Mouse (Mus musculus): ENCODE data around the gene Vps33a. TPM values are rescaled to one million over a fixed set of nuclear protein-coding genes. Genes with fewer than 3 reads are reported as not detected.

Gene Vps33a
- polyA plus RNA-seq, 1 experiment, result 49.7 TPM

DNA sequence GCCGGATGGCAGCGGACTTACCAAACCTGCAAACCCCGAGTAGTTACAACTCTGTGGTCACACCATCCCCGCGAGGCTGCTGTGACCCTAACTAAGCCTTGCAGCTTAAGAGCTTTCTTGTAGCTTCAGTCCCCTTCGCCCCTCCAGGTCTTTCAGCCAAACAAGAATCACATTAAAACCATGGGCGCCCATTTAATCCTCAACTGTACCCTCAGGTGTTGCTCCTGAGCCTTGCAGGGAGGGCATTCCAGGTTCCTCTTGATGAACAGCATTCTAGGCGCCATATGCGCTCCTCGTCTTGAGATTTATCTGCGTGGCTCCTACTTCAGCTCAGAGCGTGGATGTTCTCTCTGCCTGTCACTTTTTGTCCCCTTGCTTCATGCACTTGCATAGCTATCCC lies 63.9 kb downstream of the Vps33a start:
- Histone ChIP-seq H3K4me3 (replicated peaks; ENCODE audit: insufficient read depth, low read depth, low read length) (peak overlapping the region; percentile 32), H3K4me1 (ENCODE audit: control insufficient read depth, insufficient read depth, low read length) (no peaks in the 10 kb centered on the region; the same call in 1 of the 2 replicates), H3K27ac (ENCODE audit: insufficient read depth, low read length) (no peak overlapping the region), H3K27me3 (ENCODE audit: control insufficient read depth, insufficient read depth, low read length) (no peaks in the 10 kb centered on the region)
- TF ChIP-seq POLR2A (IDR thresholded peaks at IDR 0.05; ENCODE audit: borderline replicate concordance, insufficient read depth, low read length), result no peak
- no peak for TF ChIP-seq CTCF (IDR thresholded peaks at IDR 0.05; ENCODE audit: borderline replicate concordance, insufficient read depth, low read depth, low read length)
- DNase-seq, result no peak
- 13% methylated on average over 12 of the region's 12 CpGs for WGBS

GRCm38 (mm10) chr5:123507936-123508723 lies 64.7 kb downstream of the Vps33a start:
- DNase-seq, result peak; percentile 61 to 65
- no peak overlapping the region for H3K27ac ChIP-seq (ENCODE audit: insufficient read depth, low read length)
- peak overlapping the region; percentile 50 for H3K4me3 ChIP-seq (replicated peaks; ENCODE audit: insufficient read depth, low read depth, low read length)
- H3K27me3 ChIP-seq (ENCODE audit: control insufficient read depth, insufficient read depth, low read length), result no peaks in the 10 kb centered on the region
- TF ChIP-seq CTCF (IDR thresholded peaks at IDR 0.05; ENCODE audit: borderline replicate concordance, insufficient read depth, low read depth, low read length), result no peak
- TF ChIP-seq POLR2A (IDR thresholded peaks at IDR 0.05; ENCODE audit: borderline replicate concordance, insufficient read depth, low read length), result no peak
- under 1% methylated on average over 59 of the region's 59 CpGs for WGBS
- H3K4me1 ChIP-seq (ENCODE audit: control insufficient read depth, insufficient read depth, low read length), result no peaks in the 10 kb centered on the region; the same call in 1 of the 2 replicates

DNA sequence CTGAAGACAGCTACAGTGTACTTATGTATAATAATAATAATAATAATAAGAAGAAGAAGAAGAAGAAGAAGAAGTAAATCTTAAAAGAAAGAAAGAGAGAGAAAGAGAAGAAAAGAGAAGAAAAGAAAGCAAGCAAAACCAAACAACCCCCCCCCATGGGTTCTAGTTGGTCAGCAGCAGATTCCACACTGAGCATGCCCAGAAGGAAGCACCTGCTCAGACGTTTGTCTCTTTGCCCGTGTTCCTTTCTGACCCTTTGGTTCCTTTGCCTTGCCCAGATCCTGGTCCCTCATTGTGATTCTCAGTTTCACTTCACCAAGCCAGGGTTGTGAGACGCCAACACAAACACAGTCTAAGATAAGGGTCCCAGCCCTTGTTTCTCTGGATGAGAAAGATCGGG lies 70.9 kb downstream of the Vps33a start:
- whole genome bisulfite sequencing, result 84% methylated on average over 4 of the region's 4 CpGs
- H3K4me3 ChIP-seq (replicated peaks; ENCODE audit: insufficient read depth, low read depth, low read length), result no peak overlapping the region
- H3K27me3 ChIP-seq (ENCODE audit: control insufficient read depth, insufficient read depth, low read length), result no peaks in the 10 kb centered on the region
- TF ChIP-seq POLR2A (IDR thresholded peaks at IDR 0.05; ENCODE audit: borderline replicate concordance, insufficient read depth, low read length), result no peak
- no peak for TF ChIP-seq CTCF (IDR thresholded peaks at IDR 0.05; ENCODE audit: borderline replicate concordance, insufficient read depth, low read depth, low read length)
- no peak overlapping the region for H3K27ac ChIP-seq (ENCODE audit: insufficient read depth, low read length)
- no peak for DNase-seq
- peaks cover 6% of the 10 kb centered on the region for H3K4me1 ChIP-seq (ENCODE audit: control insufficient read depth, insufficient read depth, low read length)

DNA sequence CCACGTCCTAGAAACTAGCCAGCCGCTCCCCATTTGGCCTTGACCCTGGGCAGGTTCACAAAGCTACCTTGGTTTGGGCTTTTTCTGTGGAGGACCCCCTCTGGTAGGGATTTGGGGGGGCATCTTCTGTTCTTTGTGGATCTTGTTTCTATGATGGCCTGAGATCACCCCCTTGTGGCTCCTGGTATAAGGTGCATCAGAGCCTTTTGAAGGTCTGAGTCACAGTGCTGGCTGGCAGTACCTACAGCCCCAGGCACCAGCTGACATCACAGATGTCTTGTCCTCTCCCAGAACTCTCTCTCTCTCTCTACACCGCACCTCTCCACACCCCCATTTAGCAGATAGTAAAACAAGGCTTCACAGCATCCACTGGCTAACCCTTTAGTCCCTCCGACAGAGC lies 73.1 kb downstream of the Vps33a start:
- TF ChIP-seq CTCF (IDR thresholded peaks at IDR 0.05; ENCODE audit: borderline replicate concordance, insufficient read depth, low read depth, low read length) (peak; percentile 52; the same call in 1 of the 2 replicates), POLR2A (IDR thresholded peaks at IDR 0.05; ENCODE audit: borderline replicate concordance, insufficient read depth, low read length) (no peak)
- H3K4me3 ChIP-seq (replicated peaks; ENCODE audit: insufficient read depth, low read depth, low read length), result no peak overlapping the region
- no peaks in the 10 kb centered on the region for H3K27me3 ChIP-seq (ENCODE audit: control insufficient read depth, insufficient read depth, low read length)
- H3K27ac ChIP-seq (ENCODE audit: insufficient read depth, low read length), result no peak overlapping the region
- DNase-seq, result peak; percentile 57 to 77
- peaks cover 6% of the 10 kb centered on the region for H3K4me1 ChIP-seq (ENCODE audit: control insufficient read depth, insufficient read depth, low read length)
- WGBS, result 34% methylated on average over 4 of the region's 4 CpGs

- WGBS, result 74% methylated on average over 9 of the region's 9 CpGs
- no peaks in the 10 kb centered on the region; the same call in 1 of the 2 replicates for H3K4me1 ChIP-seq (ENCODE audit: control insufficient read depth, insufficient read depth, low read length)
- TF ChIP-seq CTCF (IDR thresholded peaks at IDR 0.05; ENCODE audit: borderline replicate concordance, insufficient read depth, low read depth, low read length), result no peak
- TF ChIP-seq POLR2A (IDR thresholded peaks at IDR 0.05; ENCODE audit: borderline replicate concordance, insufficient read depth, low read length), result no peak
- H3K27me3 ChIP-seq (ENCODE audit: control insufficient read depth, insufficient read depth, low read length), result no peaks in the 10 kb centered on the region
- H3K4me3 ChIP-seq (replicated peaks; ENCODE audit: insufficient read depth, low read depth, low read length), result no peak overlapping the region
- DNase-seq, result no peak
- no peak overlapping the region for H3K27ac ChIP-seq (ENCODE audit: insufficient read depth, low read length)
Observed at GRCm38 (mm10) chr5:123489935-123490334, 82.9 kb downstream of the Vps33a start.

DNA sequence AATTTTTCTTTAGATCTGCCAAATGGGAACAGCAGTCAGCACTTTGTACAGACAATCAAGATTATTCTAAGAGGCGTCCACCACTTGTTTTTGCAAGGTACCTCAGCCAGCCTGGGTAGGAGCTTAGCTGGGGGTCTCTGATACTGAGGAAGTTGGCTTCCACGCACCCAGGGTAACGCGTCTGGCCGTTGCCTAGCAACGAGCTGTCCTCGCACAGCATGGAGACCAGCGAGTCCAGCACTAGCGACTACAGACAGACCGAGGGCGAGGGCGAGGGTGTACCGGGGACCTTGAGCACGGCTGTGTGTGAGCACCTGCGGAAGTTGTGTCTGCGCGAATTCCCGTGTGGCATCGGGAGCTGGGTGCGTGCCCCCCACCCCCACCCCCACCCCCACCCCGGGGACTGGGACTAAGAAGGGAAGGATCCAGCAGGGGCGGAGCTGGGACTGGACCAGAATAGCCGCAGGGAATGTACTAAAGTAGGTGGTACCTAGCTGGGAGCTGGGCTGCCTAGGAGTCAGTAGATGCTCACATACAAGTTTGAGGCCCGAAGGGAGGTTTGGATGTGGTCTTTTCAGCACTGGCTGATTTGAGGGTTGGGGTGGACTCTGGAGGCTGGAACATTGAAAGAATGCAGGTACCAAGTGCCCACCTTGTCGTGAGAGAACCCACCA lies 83.6 kb downstream of the Vps33a start, which contains the start of the genes Lrrc43 and Il31:
Gene Lrrc43 (plus strand): TSS at position 194 of the 674 bp plus-strand sequence.
Gene Il31 (minus strand): TSS at position 378 of the 674 bp plus-strand sequence.
- no peak for DNase-seq
- TF ChIP-seq CTCF (IDR thresholded peaks at IDR 0.05; ENCODE audit: borderline replicate concordance, insufficient read depth, low read depth, low read length), result no peak
- TF ChIP-seq POLR2A (IDR thresholded peaks at IDR 0.05; ENCODE audit: borderline replicate concordance, insufficient read depth, low read length), result no peak
- no peak within 1 kb of the TSS for H3K4me3 ChIP-seq (replicated peaks; ENCODE audit: insufficient read depth, low read depth, low read length)
- H3K27me3 ChIP-seq (ENCODE audit: control insufficient read depth, insufficient read depth, low read length), result no peaks in the 10 kb centered on the region
- no peaks in the 10 kb centered on the region; the same call in 1 of the 2 replicates for H3K4me1 ChIP-seq (ENCODE audit: control insufficient read depth, insufficient read depth, low read length)
- H3K27ac ChIP-seq (ENCODE audit: insufficient read depth, low read length), result no peak within 1 kb of the TSS
- WGBS, result 6% methylated on average over 25 of the region's 25 CpGs

- Histone ChIP-seq H3K27me3 (ENCODE audit: control insufficient read depth, insufficient read depth, low read length) (no peaks in the 10 kb centered on the region), H3K4me3 (replicated peaks; ENCODE audit: insufficient read depth, low read depth, low read length) (no peak overlapping the region), H3K4me1 (ENCODE audit: control insufficient read depth, insufficient read depth, low read length) (no peaks in the 10 kb centered on the region; the same call in 1 of the 2 replicates), H3K27ac (ENCODE audit: insufficient read depth, low read length) (no peak overlapping the region)
- no peak for TF ChIP-seq CTCF (IDR thresholded peaks at IDR 0.05; ENCODE audit: borderline replicate concordance, insufficient read depth, low read depth, low read length)
- DNase-seq, result no peak
- WGBS, result 85% methylated on average over 11 of the region's 11 CpGs
Observed at GRCm38 (mm10) chr5:123487659-123488395, 85.0 kb downstream of the Vps33a start.

Other genes starting within 250 kb of the Vps33a start
- 28.9 and 29.4 TPM in 2 replicates for gene Bcl7a, start 229.2 kb downstream of the Vps33a start, polyA plus RNA-seq (2012; rRNA removed)
- 21.7 and 24.2 TPM in 2 replicates for gene Mlxip, start 178.2 kb downstream of the Vps33a start, polyA plus RNA-seq (2012; rRNA removed)
- gene Lrrc43, start 83.7 kb downstream of the Vps33a start, polyA plus RNA-seq (2012; rRNA removed), result 0.07 and 0.40 TPM in 2 replicates
- gene Il31, start 83.5 kb downstream of the Vps33a start, polyA plus RNA-seq (2012; rRNA removed), result not detected in 2 replicates
- gene B3gnt4, start 62.6 kb downstream of the Vps33a start, polyA plus RNA-seq (2012; rRNA removed), result 0.90 and 1.0 TPM in 2 replicates
- gene Diablo, start 48.9 kb downstream of the Vps33a start, polyA plus RNA-seq (2012; rRNA removed), result 76.3 and 77.9 TPM in 2 replicates
- 5.6 and 6.2 TPM in 2 replicates for gene Gm49027, start 47.5 kb downstream of the Vps33a start, polyA plus RNA-seq (2012; rRNA removed)
- 117 and 128 TPM in 2 replicates for gene Clip1, start 111.6 kb upstream of the Vps33a start, polyA plus RNA-seq (2012; rRNA removed)
- gene Zcchc8, start 148.1 kb upstream of the Vps33a start, polyA plus RNA-seq (2012; rRNA removed), result 60.4 and 63.5 TPM in 2 replicates
- 95.1 and 97.2 TPM in 2 replicates for gene Rsrc2, start 176.4 kb upstream of the Vps33a start, polyA plus RNA-seq (2012; rRNA removed)
- gene Kntc1, start 176.7 kb upstream of the Vps33a start, polyA plus RNA-seq (2012; rRNA removed), result 0.33 and 0.54 TPM in 2 replicates

All from cerebellum, adult 2 months (tissue).